ENCODE assay signal across 11 mouse cellular contexts in genomic region chr12:16875269-16875668, GRCm38 (mm10). TPM values are rescaled to one million over a fixed set of nuclear protein-coding genes. Genes with fewer than 3 reads are reported as not detected.
DNase-seq lines count a peak whose midpoint lies in the region; ATAC-seq lines count a peak whose summit lies in the region.
"Had no signal": no experiment of that assay in that cellular context is flagged by ENCODE, and none has a peak within 500 bp of the region (broad histone marks: within the 10 kb centered on the region; RNA-seq: fewer than 3 reads in every experiment).

No protein-coding gene starts in this region.

- no peak for DNase-seq in frontal cortex, postnatal 36 days (ENCODE audit: low spot score in 2 of 2)
- DNase-seq in midbrain, embryonic 11.5 days (ENCODE audit: low spot score, missing footprints): peak; percentile 73
- peak; percentile 80 for DNase-seq in lung, postnatal 25 days (ENCODE audit: low spot score)
- no peak for DNase-seq in embryo, embryonic 10 days (ENCODE audit: low spot score)
- no peak for DNase-seq in urinary bladder, postnatal 25 days (ENCODE audit: low spot score)
- DNase-seq: kidney, postnatal 25 days had no signal

- H3K4me1 ChIP-seq in midbrain, embryonic 11.5 days (ENCODE audit: control insufficient read depth, insufficient read depth, low read length): peaks cover 8% of the 10 kb centered on the region
- H3K4me1 ChIP-seq in midbrain, embryonic 15.5 days: no peaks in the 10 kb centered on the region

- ATAC-seq in frontal cortex, adult (ENCODE audit: low TSS enrichment): peak; percentile 50; the same call in 1 of the 2 replicates
- no peak for ATAC-seq in midbrain, embryonic 11.5 days (ENCODE audit: low FRiP score)
- no peak for ATAC-seq in midbrain, embryonic 15.5 days (replicated peaks)
- ATAC-seq in CD4-positive, CD25-positive, alpha-beta regulatory T cell, adult 4 months: no peak

- H3K36me3 ChIP-seq in midbrain, embryonic 11.5 days (ENCODE audit: control insufficient read depth, insufficient read depth, low read length): no peaks in the 10 kb centered on the region
- no peaks in the 10 kb centered on the region for H3K36me3 ChIP-seq in midbrain, embryonic 15.5 days (replicated peaks)
- H3K36me3 ChIP-seq: hindbrain, embryonic 12.5 days; neural tube, embryonic 12.5 days had no signal

- no peaks in the 10 kb centered on the region for H3K27me3 ChIP-seq in midbrain, embryonic 11.5 days (ENCODE audit: control insufficient read depth, insufficient read depth, low read length)
- H3K27me3 ChIP-seq in midbrain, embryonic 15.5 days (replicated peaks): no peaks in the 10 kb centered on the region
- H3K27me3 ChIP-seq: hindbrain, embryonic 12.5 days; neural tube, embryonic 12.5 days had no signal

- no peak overlapping the region for H3K4me2 ChIP-seq in midbrain, embryonic 11.5 days
- H3K4me2 ChIP-seq in midbrain, embryonic 15.5 days: no peak overlapping the region
- H3K4me2 ChIP-seq: hindbrain, embryonic 12.5 days; neural tube, embryonic 12.5 days had no signal

- H3K9ac ChIP-seq in midbrain, embryonic 11.5 days (ENCODE audit: low read length): no peak overlapping the region
- H3K9ac ChIP-seq in midbrain, embryonic 15.5 days: no peak overlapping the region
- H3K9ac ChIP-seq: hindbrain, embryonic 12.5 days; neural tube, embryonic 12.5 days had no signal

- whole genome bisulfite sequencing in midbrain, embryonic 11.5 days: 82% methylated on average over 4 of the region's 4 CpGs
- WGBS in midbrain, embryonic 15.5 days: 78% methylated on average over 4 of the region's 4 CpGs

- H3K27ac ChIP-seq in midbrain, embryonic 11.5 days (ENCODE audit: low read depth, low read length): no peak overlapping the region
- H3K27ac ChIP-seq in midbrain, embryonic 15.5 days: no peak overlapping the region
- H3K27ac ChIP-seq: hindbrain, embryonic 12.5 days; neural tube, embryonic 12.5 days had no signal

- H3K9me3 ChIP-seq in midbrain, embryonic 11.5 days (ENCODE audit: control insufficient read depth, low read length): no peaks in the 10 kb centered on the region
- no peaks in the 10 kb centered on the region for H3K9me3 ChIP-seq in midbrain, embryonic 15.5 days
- H3K9me3 ChIP-seq: neural tube, embryonic 12.5 days had no signal

- H3K4me3 ChIP-seq in midbrain, embryonic 11.5 days (ENCODE audit: low read depth, low read length): no peak overlapping the region
- H3K4me3 ChIP-seq in midbrain, embryonic 15.5 days: no peak overlapping the region
- H3K4me3 ChIP-seq: hindbrain, embryonic 12.5 days; neural tube, embryonic 12.5 days had no signal

RNA-seq across cellular contexts. Expression of gene Rock2, which starts 19.4 kb away (rescaled TPM):
- 14.4 and 14.9 TPM in 2 replicates for polyA plus RNA-seq in midbrain, embryonic 11.5 days (2014; fragmentation: Nextera tagmentation; extraction: Ambion mirVana)
- polyA plus RNA-seq in midbrain, embryonic 15.5 days (2015; fragmentation: Nextera tagmentation; extraction: Ambion mirVana): 14.9 and 15.6 TPM in 2 replicates
- polyA plus RNA-seq in CD4-positive, CD25-positive, alpha-beta regulatory T cell, adult 4 months (2017; shearing (Covaris generic)): 10 to 100 TPM; 14.1 to 18.1 TPM

Comparison
In these comparisons a context has a peak if more than half of its experiments do, and no peak if none do; other contexts are left out.
1. DNase-seq: peak in midbrain, embryonic 11.5 days (single experiment) and lung, postnatal 25 days (single experiment); none in frontal cortex, postnatal 36 days (0 of 2), embryo, embryonic 10 days (single experiment) and urinary bladder, postnatal 25 days (single experiment).